Mouse (Mus musculus): ENCODE measurements around the gene Slc9a5. TPM values are rescaled to one million over a fixed set of nuclear protein-coding genes. Genes with fewer than 3 reads are reported as not detected.

Gene Slc9a5
- polyA plus RNA-seq, 1 experiment from 2014 or later, result 4.0 TPM

- Histone ChIP-seq H3K9ac (ENCODE audit: low read depth, low read length) (no peak overlapping the region), H3K4me1 (ENCODE audit: control insufficient read depth, insufficient read depth, low read length) (peaks cover 18% of the 10 kb centered on the region; the same call in 1 of the 2 replicates), H3K4me2 (replicated peaks; ENCODE audit: low read depth, low read length) (no peak overlapping the region), H3K27me3 (ENCODE audit: control insufficient read depth, insufficient read depth, low read length) (no peaks in the 10 kb centered on the region), H3K4me3 (ENCODE audit: low read length) (no peak overlapping the region), H3K9me3 (ENCODE audit: control insufficient read depth, low read length) (no peaks in the 10 kb centered on the region), H3K27ac (ENCODE audit: low read depth, low read length) (no peak overlapping the region), H3K36me3 (ENCODE audit: control insufficient read depth, insufficient read depth, low read length) (peaks cover 50% of the 10 kb centered on the region)
- no peak for ATAC-seq (ENCODE audit: low FRiP score, low TSS enrichment)
- 94% methylated on average over 10 of the region's 10 CpGs for WGBS
Observed at GRCm38 (mm10) chr8:105308428-105308827, 40.2 kb upstream of the Slc9a5 start.

DNA sequence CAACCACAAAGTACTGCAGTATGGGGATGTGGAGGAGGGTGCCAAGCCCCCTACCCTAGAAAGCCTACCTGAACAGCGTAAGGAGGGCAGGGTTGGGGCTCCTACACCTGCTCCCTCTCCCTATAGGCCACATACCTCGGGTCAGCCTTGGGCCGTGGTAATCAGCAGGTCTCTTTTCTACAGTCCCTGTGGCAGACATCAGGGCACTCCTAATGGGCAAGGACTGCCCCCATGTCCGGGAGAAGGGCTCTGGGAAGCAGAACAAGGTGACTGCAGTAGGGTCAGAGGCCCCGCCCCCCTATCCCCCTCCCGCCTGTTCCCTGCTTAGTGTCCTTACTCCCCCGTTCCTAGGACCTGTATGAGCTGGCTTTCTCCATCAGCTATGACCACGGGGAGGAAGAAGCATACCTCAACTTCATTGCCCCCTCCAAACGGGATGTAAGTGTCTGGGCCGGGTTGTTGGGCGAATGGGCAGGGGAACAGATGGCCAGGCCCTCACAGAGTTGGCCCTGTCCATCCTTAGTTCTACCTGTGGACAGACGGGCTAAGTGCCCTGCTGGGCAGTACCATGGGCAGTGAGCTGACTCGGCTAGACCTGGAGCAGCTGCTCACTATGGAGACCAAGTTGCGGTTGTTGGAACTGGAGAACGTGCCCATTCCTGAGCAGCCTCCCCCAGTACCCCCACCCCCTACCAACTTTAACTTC, 39.3 kb upstream of the Slc9a5 start:
- whole genome bisulfite sequencing, result 75% methylated on average over 15 of the region's 15 CpGs
- Histone ChIP-seq H3K27me3 (ENCODE audit: control insufficient read depth, insufficient read depth, low read length) (no peaks in the 10 kb centered on the region), H3K9ac (ENCODE audit: low read depth, low read length) (no peak overlapping the region), H3K4me3 (ENCODE audit: low read length) (no peak overlapping the region), H3K4me1 (ENCODE audit: control insufficient read depth, insufficient read depth, low read length) (peaks cover 18% of the 10 kb centered on the region; the same call in 1 of the 2 replicates), H3K4me2 (replicated peaks; ENCODE audit: low read depth, low read length) (no peak overlapping the region), H3K27ac (ENCODE audit: low read depth, low read length) (no peak overlapping the region), H3K9me3 (ENCODE audit: control insufficient read depth, low read length) (no peaks in the 10 kb centered on the region), H3K36me3 (ENCODE audit: control insufficient read depth, insufficient read depth, low read length) (peaks cover 50% of the 10 kb centered on the region)
- ATAC-seq (ENCODE audit: low FRiP score, low TSS enrichment), result no peak

DNA sequence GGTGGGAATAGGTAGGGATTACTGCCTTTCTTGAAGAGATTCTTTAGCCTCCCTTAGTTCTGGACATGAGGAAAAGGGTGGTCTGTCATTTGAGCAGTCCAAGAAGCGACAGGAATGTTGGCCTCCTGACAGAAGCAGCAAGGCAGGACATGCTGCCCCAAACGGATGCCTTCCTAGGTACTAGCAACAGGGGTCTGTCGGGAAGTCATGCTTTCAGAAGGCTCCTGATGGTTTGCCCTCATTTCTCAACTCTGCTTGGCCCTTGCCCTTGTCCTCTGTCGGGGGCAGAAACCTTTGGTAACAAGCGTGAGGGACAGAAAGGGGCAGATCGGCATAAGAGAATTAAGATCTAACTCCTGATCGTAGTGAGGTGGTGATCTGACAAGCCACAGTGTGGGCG, 38.5 kb upstream of the Slc9a5 start:
- H3K27ac ChIP-seq (ENCODE audit: low read depth, low read length), result no peak overlapping the region
- H3K9ac ChIP-seq (ENCODE audit: low read depth, low read length), result no peak overlapping the region
- H3K4me1 ChIP-seq (ENCODE audit: control insufficient read depth, insufficient read depth, low read length), result peaks cover 11% of the 10 kb centered on the region; the same call in 1 of the 2 replicates
- WGBS, result 89% methylated on average over 8 of the region's 8 CpGs
- no peak overlapping the region for H3K4me3 ChIP-seq (ENCODE audit: low read length)
- no peak overlapping the region for H3K4me2 ChIP-seq (replicated peaks; ENCODE audit: low read depth, low read length)
- no peaks in the 10 kb centered on the region for H3K27me3 ChIP-seq (ENCODE audit: control insufficient read depth, insufficient read depth, low read length)
- peaks cover 52% of the 10 kb centered on the region for H3K36me3 ChIP-seq (ENCODE audit: control insufficient read depth, insufficient read depth, low read length)
- H3K9me3 ChIP-seq (ENCODE audit: control insufficient read depth, low read length), result no peaks in the 10 kb centered on the region
- ATAC-seq (ENCODE audit: low FRiP score, low TSS enrichment), result no peak

GRCm38 (mm10) chr8:105311718-105312117, 36.9 kb upstream of the Slc9a5 start:
- Histone ChIP-seq H3K4me1 (ENCODE audit: control insufficient read depth, insufficient read depth, low read length) (no peaks in the 10 kb centered on the region), H3K4me3 (ENCODE audit: low read length) (no peak overlapping the region), H3K4me2 (replicated peaks; ENCODE audit: low read depth, low read length) (no peak overlapping the region), H3K27me3 (ENCODE audit: control insufficient read depth, insufficient read depth, low read length) (no peaks in the 10 kb centered on the region), H3K36me3 (ENCODE audit: control insufficient read depth, insufficient read depth, low read length) (peaks cover 63% of the 10 kb centered on the region), H3K9ac (ENCODE audit: low read depth, low read length) (no peak overlapping the region), H3K27ac (ENCODE audit: low read depth, low read length) (no peak overlapping the region), H3K9me3 (ENCODE audit: control insufficient read depth, low read length) (no peaks in the 10 kb centered on the region)
- 91% methylated on average over 1 of the region's 1 CpGs for WGBS
- no peak for ATAC-seq (ENCODE audit: low FRiP score, low TSS enrichment)

DNA sequence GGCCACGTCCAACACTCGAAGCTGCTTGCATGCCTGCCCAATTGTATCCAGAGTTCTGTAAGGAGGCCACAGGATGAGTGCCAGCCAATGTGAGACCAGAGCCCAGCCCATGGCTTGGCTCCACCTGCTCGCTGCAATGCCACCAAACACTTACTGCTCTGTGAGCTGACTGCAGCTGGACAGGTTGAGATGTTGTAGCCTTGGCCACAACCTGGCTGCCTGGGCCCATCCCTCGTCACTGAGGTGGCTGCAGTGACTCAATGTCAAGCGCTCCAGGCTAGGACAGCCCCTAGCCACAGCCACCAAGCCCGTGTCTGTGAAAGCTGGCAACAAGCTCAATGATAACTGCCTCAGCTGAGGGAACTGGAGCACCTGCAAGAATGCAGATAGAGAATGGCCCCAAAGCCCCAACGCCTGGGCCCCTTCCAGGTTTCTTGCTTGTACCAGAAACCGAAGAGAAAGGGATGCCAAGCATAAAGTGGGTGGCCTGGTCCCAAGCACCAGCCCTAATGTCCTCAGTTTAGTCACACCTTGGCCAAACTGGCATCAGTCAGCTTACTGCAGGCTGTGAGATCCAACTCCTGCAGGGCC, 35.7 kb upstream of the Slc9a5 start:
- no peak overlapping the region for H3K4me3 ChIP-seq (ENCODE audit: low read length)
- no peaks in the 10 kb centered on the region for H3K27me3 ChIP-seq (ENCODE audit: control insufficient read depth, insufficient read depth, low read length)
- peaks cover 63% of the 10 kb centered on the region for H3K36me3 ChIP-seq (ENCODE audit: control insufficient read depth, insufficient read depth, low read length)
- no peak overlapping the region for H3K9ac ChIP-seq (ENCODE audit: low read depth, low read length)
- no peak overlapping the region for H3K4me2 ChIP-seq (replicated peaks; ENCODE audit: low read depth, low read length)
- H3K9me3 ChIP-seq (ENCODE audit: control insufficient read depth, low read length), result no peaks in the 10 kb centered on the region
- ATAC-seq (ENCODE audit: low FRiP score, low TSS enrichment), result no peak
- H3K4me1 ChIP-seq (ENCODE audit: control insufficient read depth, insufficient read depth, low read length), result no peaks in the 10 kb centered on the region
- H3K27ac ChIP-seq (ENCODE audit: low read depth, low read length), result no peak overlapping the region
- 90% methylated on average over 8 of the region's 8 CpGs for WGBS

GRCm38 (mm10) chr8:105313622-105314402, 34.8 kb upstream of the Slc9a5 start:
- Histone ChIP-seq H3K36me3 (ENCODE audit: control insufficient read depth, insufficient read depth, low read length) (peaks cover 55% of the 10 kb centered on the region; the same call in 1 of the 2 replicates), H3K27me3 (ENCODE audit: control insufficient read depth, insufficient read depth, low read length) (no peaks in the 10 kb centered on the region), H3K4me1 (ENCODE audit: control insufficient read depth, insufficient read depth, low read length) (no peaks in the 10 kb centered on the region), H3K4me3 (ENCODE audit: low read length) (no peak overlapping the region), H3K27ac (ENCODE audit: low read depth, low read length) (no peak overlapping the region), H3K4me2 (replicated peaks; ENCODE audit: low read depth, low read length) (no peak overlapping the region), H3K9me3 (ENCODE audit: control insufficient read depth, low read length) (no peaks in the 10 kb centered on the region), H3K9ac (ENCODE audit: low read depth, low read length) (no peak overlapping the region)
- ATAC-seq (ENCODE audit: low FRiP score, low TSS enrichment), result no peak
- WGBS, result 75% methylated on average over 9 of the region's 9 CpGs

- Histone ChIP-seq H3K9me3 (ENCODE audit: control insufficient read depth, low read length) (no peaks in the 10 kb centered on the region), H3K9ac (ENCODE audit: low read depth, low read length) (no peak overlapping the region), H3K4me2 (replicated peaks; ENCODE audit: low read depth, low read length) (no peak overlapping the region), H3K4me1 (ENCODE audit: control insufficient read depth, insufficient read depth, low read length) (no peaks in the 10 kb centered on the region), H3K36me3 (ENCODE audit: control insufficient read depth, insufficient read depth, low read length) (peaks cover 56% of the 10 kb centered on the region; the same call in 1 of the 2 replicates), H3K27me3 (ENCODE audit: control insufficient read depth, insufficient read depth, low read length) (no peaks in the 10 kb centered on the region), H3K27ac (ENCODE audit: low read depth, low read length) (no peak overlapping the region), H3K4me3 (ENCODE audit: low read length) (no peak overlapping the region)
- 88% methylated on average over 18 of the region's 18 CpGs for WGBS
- ATAC-seq (ENCODE audit: low FRiP score, low TSS enrichment), result no peak
Observed at GRCm38 (mm10) chr8:105315073-105315769, 33.4 kb upstream of the Slc9a5 start.

DNA sequence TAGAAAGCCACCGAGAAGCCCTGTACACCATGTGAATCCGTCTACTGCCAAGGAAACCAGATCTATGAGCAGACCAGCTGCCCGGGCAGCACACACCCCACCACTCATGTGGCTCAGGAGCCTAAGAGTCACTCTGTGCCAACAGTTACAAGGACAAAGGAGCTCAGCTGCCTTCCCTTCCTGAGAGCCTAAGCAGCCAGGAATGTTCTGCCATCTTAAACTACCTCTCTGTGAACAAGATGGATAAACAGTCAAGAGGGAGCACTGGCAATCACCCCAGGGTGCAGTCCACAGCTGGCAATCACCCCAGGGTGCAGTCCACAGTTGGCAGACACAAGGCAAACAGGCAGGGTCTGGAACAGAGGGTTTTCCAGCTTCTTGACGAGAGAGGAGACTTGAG, 30.7 kb upstream of the Slc9a5 start:
- Histone ChIP-seq H3K27me3 (ENCODE audit: control insufficient read depth, insufficient read depth, low read length) (no peaks in the 10 kb centered on the region), H3K4me2 (replicated peaks; ENCODE audit: low read depth, low read length) (no peak overlapping the region), H3K4me1 (ENCODE audit: control insufficient read depth, insufficient read depth, low read length) (no peaks in the 10 kb centered on the region), H3K27ac (ENCODE audit: low read depth, low read length) (no peak overlapping the region), H3K4me3 (ENCODE audit: low read length) (no peak overlapping the region), H3K9me3 (ENCODE audit: control insufficient read depth, low read length) (no peaks in the 10 kb centered on the region), H3K36me3 (ENCODE audit: control insufficient read depth, insufficient read depth, low read length) (peaks cover 48% of the 10 kb centered on the region; the same call in 1 of the 2 replicates), H3K9ac (ENCODE audit: low read depth, low read length) (no peak overlapping the region)
- no peak for ATAC-seq (ENCODE audit: low FRiP score, low TSS enrichment)
- 92% methylated on average over 4 of the region's 4 CpGs for WGBS

All from kidney, embryonic 14.5 days (tissue).